Mouse (Mus musculus) myocyte (in vitro differentiated cells): ENCODE results near the gene Chmp5.

ENCODE experiments used
- CEBPB ChIP-seq: IDR thresholded peaks from 2 replicates; pipeline ENCODE4 v1.6.1; 2011; ENCODE audit warnings: mild to moderate bottlenecking, moderate library complexity; ENCODE audit not compliant: poor library complexity, insufficient read depth, severe bottlenecking
- E2F4 ChIP-seq: IDR thresholded peaks from one replicate; pipeline ENCODE4 v1.6.1; 2011; ENCODE audit warnings: mild to moderate bottlenecking, control low read depth, moderate library complexity; ENCODE audit not compliant: insufficient read depth
- MAX ChIP-seq: IDR thresholded peaks from one replicate; pipeline ENCODE4 v1.6.1; 2011; ENCODE audit warnings: low read depth, mild to moderate bottlenecking, control low read depth
- MYOG ChIP-seq, 3 experiments: IDR thresholded peaks; one replicate each; pipeline ENCODE4 v1.6.1; 2011; ENCODE audit warnings: control low read depth in 2 of 3, low read depth in 2 of 3, mild to moderate bottlenecking in 2 of 3; ENCODE audit not compliant: insufficient read length in 2 of 3, control insufficient read depth in 1 of 3, insufficient read depth in 1 of 3
- POLR2A ChIP-seq: IDR thresholded peaks from one replicate; pipeline ENCODE4 v1.6.1; 2011; ENCODE audit warnings: low read depth, mild to moderate bottlenecking, control low read depth, moderate library complexity; ENCODE audit not compliant: insufficient read length
- POLR2AphosphoS2 ChIP-seq: IDR thresholded peaks from one replicate; pipeline ENCODE4 v1.6.1; 2011; ENCODE audit warnings: low read depth, control low read depth; ENCODE audit not compliant: insufficient read length
- SRF ChIP-seq: IDR thresholded peaks from one replicate; pipeline ENCODE4 v1.6.1; 2011; ENCODE audit warnings: low read depth; ENCODE audit not compliant: control insufficient read depth, insufficient read length
- TCF12 ChIP-seq: IDR thresholded peaks from one replicate; pipeline ENCODE4 v1.6.1; 2011; ENCODE audit warnings: mild to moderate bottlenecking, control low read depth; ENCODE audit not compliant: poor library complexity, insufficient read depth, severe bottlenecking
- TCF3 ChIP-seq: IDR thresholded peaks from one replicate; pipeline ENCODE4 v1.6.1; 2011; ENCODE audit warnings: low read depth, control low read depth; ENCODE audit not compliant: insufficient read length
- USF1 ChIP-seq: IDR thresholded peaks from one replicate; pipeline ENCODE4 v1.6.1; 2011; ENCODE audit warnings: low read depth, mild to moderate bottlenecking, control low read depth, moderate library complexity

GRCm38 (mm10) chr4:40943651-40944050, 4.6 kb upstream of the Chmp5 start:
- TF ChIP-seq POLR2A (no peak), MAX (no peak), TCF3 (no peak), E2F4 (no peak), POLR2AphosphoS2 (no peak), TCF12 (no peak), SRF (no peak), CEBPB (no peak), USF1 (no peak), MYOG (IDR thresholded peaks at IDR 0.05; ENCODE audit: control insufficient read depth in 1 of 3, insufficient read depth in 1 of 3, insufficient read length in 2 of 3, low read depth in 2 of 3) (no peak)
